Mouse (Mus musculus): ENCODE data around the gene Gm21981. TPM values are rescaled to one million over a fixed set of nuclear protein-coding genes. Genes with fewer than 3 reads are reported as not detected.
"Not testable (repeated sequence)": the region's sequence is repeated elsewhere in the genome, so short reads cannot be mapped to it uniquely, and the experiment has no call there.

Gm21981 gene
- polyA plus RNA-seq, 1 experiment = 1.4 TPM

GRCm38 (mm10) chr17:47658741-47659243 is 35.5 kb downstream of the Gm21981 start:
- H3K27me3 ChIP-seq (ENCODE audit: control insufficient read depth, insufficient read depth, low read length) = no peaks in the 10 kb centered on the region
- H3K27ac ChIP-seq (ENCODE audit: control insufficient read depth, insufficient read depth, low read length) = no peak overlapping the region
- WGBS = 56% methylated on average over 3 of the region's 3 CpGs
- no peaks in the 10 kb centered on the region for H3K36me3 ChIP-seq (ENCODE audit: control insufficient read depth, insufficient read depth, low read length)
- H3K4me1 ChIP-seq (replicated peaks; ENCODE audit: control insufficient read depth, insufficient read depth, low read length) = no peaks in the 10 kb centered on the region
- H3K4me3 ChIP-seq (ENCODE audit: control insufficient read depth, insufficient read depth, low read length) = no peak overlapping the region
- no peak for DNase-seq
- TF ChIP-seq POLR2A (IDR thresholded peaks at IDR 0.05; ENCODE audit: control insufficient read depth, extremely low read depth, insufficient read depth, low read length, poor library complexity) = no peak
- no peak for TF ChIP-seq CTCF (IDR thresholded peaks at IDR 0.05; ENCODE audit: borderline replicate concordance, control insufficient read depth, extremely low read depth, insufficient read depth, low read length, poor library complexity)

- H3K27me3 ChIP-seq (ENCODE audit: control insufficient read depth, insufficient read depth, low read length) = no peaks in the 10 kb centered on the region
- WGBS = 98% methylated on average over 4 of the region's 4 CpGs
- H3K4me3 ChIP-seq (ENCODE audit: control insufficient read depth, insufficient read depth, low read length) = no peak overlapping the region
- H3K4me1 ChIP-seq (replicated peaks; ENCODE audit: control insufficient read depth, insufficient read depth, low read length) = no peaks in the 10 kb centered on the region
- DNase-seq = no peak
- H3K27ac ChIP-seq (ENCODE audit: control insufficient read depth, insufficient read depth, low read length) = no peak overlapping the region
- H3K36me3 ChIP-seq (ENCODE audit: control insufficient read depth, insufficient read depth, low read length) = no peaks in the 10 kb centered on the region
- no peak for TF ChIP-seq CTCF (IDR thresholded peaks at IDR 0.05; ENCODE audit: borderline replicate concordance, control insufficient read depth, extremely low read depth, insufficient read depth, low read length, poor library complexity)
- TF ChIP-seq POLR2A (IDR thresholded peaks at IDR 0.05; ENCODE audit: control insufficient read depth, extremely low read depth, insufficient read depth, low read length, poor library complexity) = no peak
Measured at GRCm38 (mm10) chr17:47657901-47658300, 36.4 kb downstream of the Gm21981 start.

GRCm38 (mm10) chr17:47655697-47656096 is 38.6 kb downstream of the Gm21981 start:
- Histone ChIP-seq H3K27me3 (ENCODE audit: control insufficient read depth, insufficient read depth, low read length) (no peaks in the 10 kb centered on the region), H3K4me1 (replicated peaks; ENCODE audit: control insufficient read depth, insufficient read depth, low read length) (no peaks in the 10 kb centered on the region), H3K36me3 (ENCODE audit: control insufficient read depth, insufficient read depth, low read length) (no peaks in the 10 kb centered on the region), H3K4me3 (ENCODE audit: control insufficient read depth, insufficient read depth, low read length) (no peak overlapping the region), H3K27ac (ENCODE audit: control insufficient read depth, insufficient read depth, low read length) (no peak overlapping the region)
- TF ChIP-seq CTCF (IDR thresholded peaks at IDR 0.05; ENCODE audit: borderline replicate concordance, control insufficient read depth, extremely low read depth, insufficient read depth, low read length, poor library complexity) (no peak), POLR2A (IDR thresholded peaks at IDR 0.05; ENCODE audit: control insufficient read depth, extremely low read depth, insufficient read depth, low read length, poor library complexity) (no peak)
- WGBS = 96% methylated on average over 5 of the region's 5 CpGs
- no peak for DNase-seq

GRCm38 (mm10) chr17:47654346-47654745 is 39.9 kb downstream of the Gm21981 start:
- 96% methylated on average over 8 of the region's 8 CpGs for WGBS
- not testable (repeated sequence) for DNase-seq

GRCm38 (mm10) chr17:47651953-47652352 is 42.3 kb downstream of the Gm21981 start:
- Histone ChIP-seq H3K4me3 (ENCODE audit: control insufficient read depth, insufficient read depth, low read length) (no peak overlapping the region), H3K27me3 (ENCODE audit: control insufficient read depth, insufficient read depth, low read length) (no peaks in the 10 kb centered on the region), H3K27ac (ENCODE audit: control insufficient read depth, insufficient read depth, low read length) (no peak overlapping the region), H3K36me3 (ENCODE audit: control insufficient read depth, insufficient read depth, low read length) (no peaks in the 10 kb centered on the region), H3K4me1 (replicated peaks; ENCODE audit: control insufficient read depth, insufficient read depth, low read length) (no peaks in the 10 kb centered on the region)
- TF ChIP-seq CTCF (IDR thresholded peaks at IDR 0.05; ENCODE audit: borderline replicate concordance, control insufficient read depth, extremely low read depth, insufficient read depth, low read length, poor library complexity) (no peak), POLR2A (IDR thresholded peaks at IDR 0.05; ENCODE audit: control insufficient read depth, extremely low read depth, insufficient read depth, low read length, poor library complexity) (no peak)
- DNase-seq = no peak
- 91% methylated on average over 2 of the region's 2 CpGs for WGBS

More at GRCm38 (mm10) chr17:47654346-47654745, 39.9 kb downstream of the Gm21981 start:
- H3K27ac ChIP-seq (ENCODE audit: control insufficient read depth, insufficient read depth, low read length); H3K36me3 ChIP-seq (ENCODE audit: control insufficient read depth, insufficient read depth, low read length); H3K27me3 ChIP-seq (ENCODE audit: control insufficient read depth, insufficient read depth, low read length); H3K4me3 ChIP-seq (ENCODE audit: control insufficient read depth, insufficient read depth, low read length); H3K4me1 ChIP-seq (replicated peaks; ENCODE audit: control insufficient read depth, insufficient read depth, low read length): not testable (repeated sequence)

- no peak for TF ChIP-seq CTCF (IDR thresholded peaks at IDR 0.05; ENCODE audit: borderline replicate concordance, control insufficient read depth, extremely low read depth, insufficient read depth, low read length, poor library complexity)
- no peak for TF ChIP-seq POLR2A (IDR thresholded peaks at IDR 0.05; ENCODE audit: control insufficient read depth, extremely low read depth, insufficient read depth, low read length, poor library complexity)
- no peak for DNase-seq
- H3K27ac ChIP-seq (ENCODE audit: control insufficient read depth, insufficient read depth, low read length) = no peak overlapping the region
- no peak overlapping the region for H3K4me3 ChIP-seq (ENCODE audit: control insufficient read depth, insufficient read depth, low read length)
- H3K27me3 ChIP-seq (ENCODE audit: control insufficient read depth, insufficient read depth, low read length) = no peaks in the 10 kb centered on the region
- no peaks in the 10 kb centered on the region for H3K36me3 ChIP-seq (ENCODE audit: control insufficient read depth, insufficient read depth, low read length)
- H3K4me1 ChIP-seq (replicated peaks; ENCODE audit: control insufficient read depth, insufficient read depth, low read length) = no peaks in the 10 kb centered on the region
- 93% methylated on average over 4 of the region's 4 CpGs for WGBS
Measured at GRCm38 (mm10) chr17:47648966-47649365, 45.3 kb downstream of the Gm21981 start.

- Histone ChIP-seq H3K36me3 (ENCODE audit: control insufficient read depth, insufficient read depth, low read length) (no peaks in the 10 kb centered on the region), H3K27ac (ENCODE audit: control insufficient read depth, insufficient read depth, low read length) (no peak overlapping the region), H3K4me1 (replicated peaks; ENCODE audit: control insufficient read depth, insufficient read depth, low read length) (no peaks in the 10 kb centered on the region), H3K27me3 (ENCODE audit: control insufficient read depth, insufficient read depth, low read length) (no peaks in the 10 kb centered on the region), H3K4me3 (ENCODE audit: control insufficient read depth, insufficient read depth, low read length) (no peak overlapping the region)
- WGBS = 90% methylated on average over 1 of the region's 1 CpGs
- DNase-seq = peak; percentile 56
- TF ChIP-seq POLR2A (IDR thresholded peaks at IDR 0.05; ENCODE audit: control insufficient read depth, extremely low read depth, insufficient read depth, low read length, poor library complexity) = no peak
- no peak for TF ChIP-seq CTCF (IDR thresholded peaks at IDR 0.05; ENCODE audit: borderline replicate concordance, control insufficient read depth, extremely low read depth, insufficient read depth, low read length, poor library complexity)
Measured at GRCm38 (mm10) chr17:47646683-47647082, 47.6 kb downstream of the Gm21981 start.

Measured in thymus, adult 2 months (tissue).